15 mouse cellular contexts compared by ENCODE assay signal in genomic region chr7:29411838-29412580, GRCm38 (mm10).
DNase-seq lines count a peak whose midpoint lies in the region; ATAC-seq lines count a peak whose summit lies in the region.
"Had no signal": no experiment of that assay in that cellular context is flagged by ENCODE, and none has a peak within 500 bp of the region (broad histone marks: within the 10 kb centered on the region; RNA-seq: fewer than 3 reads in every experiment).

No protein-coding gene starts in this region.

- H3K4me3 ChIP-seq in embryonic facial prominence, embryonic 10.5 days = no peak overlapping the region
- H3K4me3 ChIP-seq in embryonic facial prominence, embryonic 11.5 days (ENCODE audit: low read depth, low read length) = no peak overlapping the region
- no peak overlapping the region for H3K4me3 ChIP-seq in limb, embryonic 12.5 days (replicated peaks)
- H3K4me3 ChIP-seq in stomach, embryonic 16.5 days (replicated peaks; ENCODE audit: low read length) = no peak overlapping the region
- H3K4me3 ChIP-seq: embryonic facial prominence, embryonic 13.5 days; myocyte had no signal

- peaks cover 40% of the 10 kb centered on the region for H3K4me1 ChIP-seq in embryonic facial prominence, embryonic 10.5 days
- peaks cover 7% of the 10 kb centered on the region; the same call in 1 of the 2 replicates for H3K4me1 ChIP-seq in embryonic facial prominence, embryonic 11.5 days (ENCODE audit: control insufficient read depth, insufficient read depth, low read length)
- peaks cover 45% of the 10 kb centered on the region for H3K4me1 ChIP-seq in limb, embryonic 12.5 days (replicated peaks)
- H3K4me1 ChIP-seq in stomach, embryonic 16.5 days (ENCODE audit: control insufficient read depth, insufficient read depth, low read length) = peaks cover 26% of the 10 kb centered on the region

- intact Hi-C loops in gastrocnemius, postnatal 36 days (cut with DNase I) = no loop called here

- ATAC-seq in embryonic facial prominence, embryonic 11.5 days (replicated peaks; ENCODE audit: insufficient number of reproducible peaks, low FRiP score, low TSS enrichment, low read depth) = 0 out of 2 replicates have a peak, but pooled peaks have one; percentile 21
- no peak for ATAC-seq in limb, embryonic 12.5 days (ENCODE audit: insufficient number of reproducible peaks, insufficient read depth, low FRiP score, low TSS enrichment, low read depth)
- ATAC-seq in stomach, embryonic 16.5 days (ENCODE audit: insufficient read depth, low FRiP score) = peak; percentile 23; the same call in 1 of the 2 replicates
- ATAC-seq: inflammation-experienced regulatory T-cells, adult 6 months had no signal

- H3K27ac ChIP-seq in embryonic facial prominence, embryonic 10.5 days (replicated peaks) = peak overlapping the region; percentile 51; the same call in 1 of the 2 replicates
- H3K27ac ChIP-seq in embryonic facial prominence, embryonic 11.5 days (replicated peaks; ENCODE audit: low read depth, low read length) = no peak overlapping the region
- H3K27ac ChIP-seq in limb, embryonic 12.5 days = peak overlapping the region; percentile 66; the same call in 1 of the 2 replicates
- H3K27ac ChIP-seq in stomach, embryonic 16.5 days (ENCODE audit: low read length) = no peak overlapping the region; the same call in 1 of the 2 replicates

- no peaks in the 10 kb centered on the region for H3K27me3 ChIP-seq in embryonic facial prominence, embryonic 10.5 days (replicated peaks; ENCODE audit: low read depth, poor library complexity, severe bottlenecking)
- no peaks in the 10 kb centered on the region for H3K27me3 ChIP-seq in embryonic facial prominence, embryonic 11.5 days (ENCODE audit: control insufficient read depth, insufficient read depth, low read length)
- 0 out of 2 replicates have a peak, but pooled peaks cover 5% of the 10 kb centered on the region for H3K27me3 ChIP-seq in limb, embryonic 12.5 days
- no peaks in the 10 kb centered on the region for H3K27me3 ChIP-seq in stomach, embryonic 16.5 days (ENCODE audit: control insufficient read depth, insufficient read depth, low read length)
- H3K27me3 ChIP-seq: embryonic facial prominence, embryonic 13.5 days had no signal

- WGBS in embryonic facial prominence, embryonic 10.5 days = 60% methylated on average over 8 of the region's 8 CpGs
- WGBS in embryonic facial prominence, embryonic 11.5 days = 51% methylated on average over 8 of the region's 8 CpGs
- 35% methylated on average over 8 of the region's 8 CpGs for WGBS in limb, embryonic 12.5 days
- WGBS in stomach, embryonic 16.5 days = 45% methylated on average over 8 of the region's 8 CpGs

- H3K36me3 ChIP-seq in embryonic facial prominence, embryonic 10.5 days (replicated peaks) = no peaks in the 10 kb centered on the region
- no peaks in the 10 kb centered on the region for H3K36me3 ChIP-seq in embryonic facial prominence, embryonic 11.5 days (replicated peaks; ENCODE audit: control insufficient read depth, insufficient read depth, low read depth, low read length)
- no peaks in the 10 kb centered on the region for H3K36me3 ChIP-seq in limb, embryonic 12.5 days
- no peaks in the 10 kb centered on the region for H3K36me3 ChIP-seq in stomach, embryonic 16.5 days (ENCODE audit: control insufficient read depth, insufficient read depth, low read length)
- H3K36me3 ChIP-seq: embryonic facial prominence, embryonic 13.5 days had no signal

- H3K4me2 ChIP-seq in embryonic facial prominence, embryonic 11.5 days (ENCODE audit: low read depth, low read length) = no peak overlapping the region
- no peak overlapping the region for H3K4me2 ChIP-seq in limb, embryonic 12.5 days
- H3K4me2 ChIP-seq in stomach, embryonic 16.5 days (ENCODE audit: low read depth, low read length) = no peak overlapping the region

- H3K9ac ChIP-seq in embryonic facial prominence, embryonic 11.5 days (replicated peaks; ENCODE audit: low read length) = no peak overlapping the region
- H3K9ac ChIP-seq in limb, embryonic 12.5 days (replicated peaks) = no peak overlapping the region
- no peak overlapping the region; the same call in 1 of the 2 replicates for H3K9ac ChIP-seq in stomach, embryonic 16.5 days (ENCODE audit: low read length)
- H3K9ac ChIP-seq: embryonic facial prominence, embryonic 13.5 days; forebrain, postnatal 0 days had no signal

- no peak for DNase-seq in embryonic facial prominence, embryonic 10.5 days (ENCODE audit: low spot score)
- no peak for DNase-seq in embryonic facial prominence, embryonic 11.5 days (ENCODE audit: low spot score)
- DNase-seq in right cerebral cortex, postnatal 14 days = no peak
- DNase-seq in gastrocnemius, postnatal 36 days = no peak
- no peak for DNase-seq in adrenal gland, postnatal 10 days
- DNase-seq: adrenal gland, postnatal 36 days; cerebellum, adult 11-12 months; forebrain, postnatal 0 days; left cerebral cortex, postnatal 4 days; lung, postnatal 36 days had no signal

- H3K9me3 ChIP-seq in embryonic facial prominence, embryonic 10.5 days = no peaks in the 10 kb centered on the region
- no peaks in the 10 kb centered on the region for H3K9me3 ChIP-seq in embryonic facial prominence, embryonic 11.5 days (replicated peaks; ENCODE audit: control insufficient read depth, low read length)
- H3K9me3 ChIP-seq in limb, embryonic 12.5 days = no peaks in the 10 kb centered on the region
- H3K9me3 ChIP-seq in stomach, embryonic 16.5 days (replicated peaks; ENCODE audit: control insufficient read depth, low read length) = no peaks in the 10 kb centered on the region
- H3K9me3 ChIP-seq: embryonic facial prominence, embryonic 13.5 days had no signal

Comparison
In these comparisons a context has a peak if more than half of its experiments do, and no peak if none do; other contexts are left out.
1. H3K27ac ChIP-seq: peak in embryonic facial prominence, embryonic 10.5 days (single experiment) and limb, embryonic 12.5 days (single experiment); none in embryonic facial prominence, embryonic 11.5 days (single experiment) and stomach, embryonic 16.5 days (single experiment).